Mouse (Mus musculus): ENCODE measurements at regions not wholly inside any gene's neighbourhood (a gene's known extent, or its start where the extent isn't known, plus 50 kb on each side); places are given as distances from the start of the nearest gene placed in this dataset.

- Histone ChIP-seq H3K4me2 (no peak overlapping the region), H3K9me3 (ENCODE audit: control insufficient read depth, low read length) (no peaks in the 10 kb centered on the region; the same call in 1 of the 2 replicates), H3K4me1 (replicated peaks; ENCODE audit: control insufficient read depth, insufficient read depth, low read length) (no peaks in the 10 kb centered on the region), H3K9ac (ENCODE audit: low read depth, low read length) (no peak overlapping the region), H3K27ac (ENCODE audit: low read depth, low read length) (no peak overlapping the region), H3K27me3 (replicated peaks; ENCODE audit: control insufficient read depth, insufficient read depth, low read length) (no peaks in the 10 kb centered on the region), H3K4me3 (ENCODE audit: low read depth, low read length) (no peak overlapping the region), H3K36me3 (ENCODE audit: control insufficient read depth, insufficient read depth, low read length) (no peaks in the 10 kb centered on the region)
- DNase-seq (ENCODE audit: low spot score): no peak
- ATAC-seq (replicated peaks; ENCODE audit: low FRiP score): no peak
- WGBS: 80% methylated on average over 5 of the region's 5 CpGs
Measured at GRCm38 (mm10) chr6:147329201-147329600, 65.2 kb upstream of the Pthlh start.

GRCm38 (mm10) chr6:147324336-147324735 lies 60.4 kb upstream of the Pthlh start:
- H3K36me3 ChIP-seq (ENCODE audit: control insufficient read depth, insufficient read depth, low read length): no peaks in the 10 kb centered on the region
- no peak for ATAC-seq (replicated peaks; ENCODE audit: low FRiP score)
- 82% methylated on average over 2 of the region's 2 CpGs for WGBS

GRCm38 (mm10) chr6:147318106-147318505 lies 54.1 kb upstream of the Pthlh start:
- 89% methylated on average over 2 of the region's 2 CpGs for WGBS
- no peaks in the 10 kb centered on the region for H3K36me3 ChIP-seq (ENCODE audit: control insufficient read depth, insufficient read depth, low read length)
- H3K27me3 ChIP-seq (replicated peaks; ENCODE audit: control insufficient read depth, insufficient read depth, low read length): no peaks in the 10 kb centered on the region
- H3K4me2 ChIP-seq: no peak overlapping the region
- H3K9ac ChIP-seq (ENCODE audit: low read depth, low read length): no peak overlapping the region
- no peak overlapping the region for H3K4me3 ChIP-seq (ENCODE audit: low read depth, low read length)
- no peak for DNase-seq (ENCODE audit: low spot score)
- H3K27ac ChIP-seq (ENCODE audit: low read depth, low read length): no peak overlapping the region
- H3K9me3 ChIP-seq (ENCODE audit: control insufficient read depth, low read length): no peaks in the 10 kb centered on the region
- ATAC-seq (replicated peaks; ENCODE audit: low FRiP score): no peak
- H3K4me1 ChIP-seq (replicated peaks; ENCODE audit: control insufficient read depth, insufficient read depth, low read length): no peaks in the 10 kb centered on the region

More at GRCm38 (mm10) chr6:147324336-147324735, 60.4 kb upstream of the Pthlh start:
- no peaks in the 10 kb centered on the region; the same call in 1 of the 2 replicates for H3K9me3 ChIP-seq (ENCODE audit: control insufficient read depth, low read length)
- H3K27me3 ChIP-seq (replicated peaks; ENCODE audit: control insufficient read depth, insufficient read depth, low read length): no peaks in the 10 kb centered on the region
- no peak overlapping the region for H3K27ac ChIP-seq (ENCODE audit: low read depth, low read length)
- no peaks in the 10 kb centered on the region for H3K4me1 ChIP-seq (replicated peaks; ENCODE audit: control insufficient read depth, insufficient read depth, low read length)
- no peak overlapping the region for H3K9ac ChIP-seq (ENCODE audit: low read depth, low read length)
- no peak overlapping the region for H3K4me2 ChIP-seq
- H3K4me3 ChIP-seq (ENCODE audit: low read depth, low read length): no peak overlapping the region
- DNase-seq (ENCODE audit: low spot score): no peak

- DNase-seq (ENCODE audit: low spot score) (no peak), ATAC-seq (replicated peaks; ENCODE audit: low FRiP score) (no peak)
- Histone ChIP-seq H3K36me3 (ENCODE audit: control insufficient read depth, insufficient read depth, low read length) (no peaks in the 10 kb centered on the region), H3K27ac (ENCODE audit: low read depth, low read length) (no peak overlapping the region), H3K27me3 (replicated peaks; ENCODE audit: control insufficient read depth, insufficient read depth, low read length) (no peaks in the 10 kb centered on the region), H3K4me1 (replicated peaks; ENCODE audit: control insufficient read depth, insufficient read depth, low read length) (no peaks in the 10 kb centered on the region), H3K4me2 (no peak overlapping the region), H3K9ac (ENCODE audit: low read depth, low read length) (no peak overlapping the region), H3K4me3 (ENCODE audit: low read depth, low read length) (no peak overlapping the region), H3K9me3 (ENCODE audit: control insufficient read depth, low read length) (no peaks in the 10 kb centered on the region)
- WGBS: 75% methylated on average over 11 of the region's 11 CpGs
Measured at GRCm38 (mm10) chr6:147316702-147317468, 52.9 kb upstream of the Pthlh start.

GRCm38 (mm10) chr6:147316140-147316539 lies 52.2 kb upstream of the Pthlh start:
- 56% methylated on average over 3 of the region's 3 CpGs for whole genome bisulfite sequencing
- ATAC-seq (replicated peaks; ENCODE audit: low FRiP score): 0 out of 2 replicates have a peak, but pooled peaks have one; percentile 10

GRCm38 (mm10) chr6:147315207-147315606 lies 51.2 kb upstream of the Pthlh start:
- Histone ChIP-seq H3K27me3 (replicated peaks; ENCODE audit: control insufficient read depth, insufficient read depth, low read length) (no peaks in the 10 kb centered on the region), H3K4me1 (replicated peaks; ENCODE audit: control insufficient read depth, insufficient read depth, low read length) (no peaks in the 10 kb centered on the region), H3K4me2 (no peak overlapping the region), H3K9ac (ENCODE audit: low read depth, low read length) (no peak overlapping the region), H3K27ac (ENCODE audit: low read depth, low read length) (no peak overlapping the region), H3K9me3 (ENCODE audit: control insufficient read depth, low read length) (no peaks in the 10 kb centered on the region), H3K36me3 (ENCODE audit: control insufficient read depth, insufficient read depth, low read length) (no peaks in the 10 kb centered on the region), H3K4me3 (ENCODE audit: low read depth, low read length) (no peak overlapping the region)
- DNase-seq (ENCODE audit: low spot score): no peak
- ATAC-seq (replicated peaks; ENCODE audit: low FRiP score): no peak
- WGBS: 77% methylated on average over 5 of the region's 5 CpGs

More at GRCm38 (mm10) chr6:147316140-147316539, 52.2 kb upstream of the Pthlh start:
- no peak overlapping the region for H3K27ac ChIP-seq (ENCODE audit: low read depth, low read length)
- H3K4me1 ChIP-seq (replicated peaks; ENCODE audit: control insufficient read depth, insufficient read depth, low read length): no peaks in the 10 kb centered on the region
- no peak overlapping the region for H3K9ac ChIP-seq (ENCODE audit: low read depth, low read length)
- no peak for DNase-seq (ENCODE audit: low spot score)
- H3K27me3 ChIP-seq (replicated peaks; ENCODE audit: control insufficient read depth, insufficient read depth, low read length): no peaks in the 10 kb centered on the region
- H3K9me3 ChIP-seq (ENCODE audit: control insufficient read depth, low read length): no peaks in the 10 kb centered on the region
- no peak overlapping the region for H3K4me2 ChIP-seq
- no peaks in the 10 kb centered on the region for H3K36me3 ChIP-seq (ENCODE audit: control insufficient read depth, insufficient read depth, low read length)
- no peak overlapping the region for H3K4me3 ChIP-seq (ENCODE audit: low read depth, low read length)
